Mouse (Mus musculus): ENCODE results near the gene Irs3.
A peak's percentile ranks its signal among the peaks of the same experiment; 100 is the strongest.
"Not testable (repeated sequence)": the region's sequence is repeated elsewhere in the genome, so short reads cannot be mapped to it uniquely, and the experiment has no call there.

The Irs3 gene

DNA sequence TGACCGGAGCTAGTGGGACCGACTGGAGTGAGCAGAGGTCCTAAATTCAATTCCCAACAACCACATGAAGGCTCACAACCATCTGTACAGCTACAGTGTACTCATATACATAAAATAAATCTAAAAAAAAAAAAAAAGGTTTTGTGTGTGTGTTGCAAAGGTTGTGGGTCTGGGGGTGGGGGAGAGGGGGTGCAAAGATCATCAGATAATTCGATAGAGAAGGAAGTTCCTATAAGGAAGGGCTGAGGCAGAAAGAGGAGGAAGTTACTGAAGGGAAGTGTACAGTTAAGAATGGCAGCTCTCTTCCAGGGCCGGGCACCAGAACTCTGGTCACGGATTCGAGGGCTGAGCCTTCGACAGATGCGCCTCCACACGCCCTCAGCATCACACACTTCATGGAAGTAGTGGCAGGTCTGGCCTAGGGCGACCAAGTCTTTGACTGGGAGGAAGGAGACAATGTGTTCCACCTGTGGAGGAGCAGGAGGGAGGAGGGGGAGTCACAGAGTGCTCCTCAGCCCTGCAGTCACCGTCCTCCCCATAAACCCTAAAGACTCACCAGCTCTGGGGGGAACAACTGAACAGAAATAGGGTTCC, 21.5 kb downstream of the Irs3 start:
- DNase-seq (ENCODE audit: low spot score), result no peak

DNA sequence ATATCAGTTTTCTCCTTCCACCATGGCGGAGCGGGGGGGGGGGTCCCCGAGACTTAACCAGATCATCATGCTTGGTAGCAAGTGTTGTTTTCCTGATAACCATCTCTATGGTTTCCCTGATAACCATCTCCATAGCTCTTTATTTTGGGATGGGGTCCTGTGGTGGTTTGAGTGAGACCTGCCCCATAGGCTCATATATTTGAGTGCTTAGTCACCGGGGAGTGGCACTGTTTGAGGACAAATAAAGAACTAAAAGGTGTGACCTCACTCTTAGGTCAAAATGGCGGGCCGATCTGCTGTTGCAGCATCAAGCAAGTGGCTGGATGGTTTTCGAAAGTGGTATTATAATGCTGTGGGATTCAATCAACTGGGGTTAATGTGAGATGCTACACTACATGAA, 30.2 kb downstream of the Irs3 start:
- no peak for DNase-seq (ENCODE audit: low spot score)

DNA sequence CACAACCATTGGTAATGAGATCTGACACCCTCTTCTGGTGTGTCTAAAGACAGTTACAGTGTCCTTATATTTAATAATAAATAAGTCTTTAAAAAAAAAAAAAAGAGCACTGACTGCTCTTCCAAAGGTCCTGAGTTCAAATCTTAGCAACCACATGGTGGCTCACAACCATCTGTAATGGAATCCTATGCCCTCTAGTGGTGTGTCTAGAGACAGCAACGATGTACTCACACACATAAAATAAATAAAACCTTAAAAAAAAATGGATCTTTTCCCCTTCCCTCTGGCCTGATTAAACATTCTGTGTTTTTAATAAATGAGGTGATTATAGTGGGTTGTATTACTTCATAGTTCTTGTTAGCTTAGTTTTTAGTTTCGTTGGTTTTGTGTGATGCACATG, 30.6 kb downstream of the Irs3 start:
- not testable (repeated sequence) for DNase-seq (ENCODE audit: low spot score)

DNA sequence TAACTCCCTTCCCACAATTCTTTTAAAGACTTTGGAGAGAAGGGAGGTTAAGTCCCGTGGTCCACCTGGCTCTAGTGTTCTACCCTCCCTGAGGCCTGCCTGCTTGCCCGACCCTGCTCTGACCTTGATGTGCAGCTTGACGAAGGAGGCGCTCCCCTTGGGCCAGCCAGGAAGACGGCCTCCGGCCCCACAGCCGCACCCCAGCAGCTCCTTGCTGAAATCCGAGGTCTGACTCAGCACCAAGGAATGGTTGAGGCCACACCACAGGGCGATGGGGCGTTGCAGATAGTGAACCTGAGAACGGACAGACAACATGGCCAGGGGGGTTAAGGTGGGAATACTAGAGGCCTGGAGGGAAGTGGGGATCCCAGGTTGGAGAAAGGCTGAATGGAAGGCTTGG, 32.0 kb downstream of the Irs3 start, which contains the start of gene Pcolce:
Pcolce (minus strand) TSS at position 235 of the 400 bp plus-strand sequence.
- DNase-seq (ENCODE audit: low spot score), result no peak

DNA sequence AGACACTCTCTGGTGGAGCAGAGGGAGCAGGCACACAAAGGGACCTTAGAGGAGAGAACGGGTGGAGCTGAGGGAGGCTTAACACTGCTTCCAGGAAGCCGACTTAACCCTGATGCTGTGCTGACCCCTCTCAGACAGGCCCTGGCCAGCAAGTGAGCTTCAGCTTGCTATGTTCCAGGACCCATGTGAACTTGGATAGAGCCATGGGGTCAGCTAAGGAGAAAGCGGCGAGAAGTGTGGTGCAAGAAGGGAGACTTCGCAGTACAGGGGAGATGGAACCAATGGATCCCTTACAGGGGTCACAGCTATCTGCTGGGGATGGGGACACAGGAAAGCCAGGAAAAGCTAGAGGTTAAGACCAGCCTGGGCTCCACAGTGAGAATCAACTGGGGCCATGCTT, 32.4 kb downstream of the Irs3 start:
- no peak for DNase-seq (ENCODE audit: low spot score)

DNA sequence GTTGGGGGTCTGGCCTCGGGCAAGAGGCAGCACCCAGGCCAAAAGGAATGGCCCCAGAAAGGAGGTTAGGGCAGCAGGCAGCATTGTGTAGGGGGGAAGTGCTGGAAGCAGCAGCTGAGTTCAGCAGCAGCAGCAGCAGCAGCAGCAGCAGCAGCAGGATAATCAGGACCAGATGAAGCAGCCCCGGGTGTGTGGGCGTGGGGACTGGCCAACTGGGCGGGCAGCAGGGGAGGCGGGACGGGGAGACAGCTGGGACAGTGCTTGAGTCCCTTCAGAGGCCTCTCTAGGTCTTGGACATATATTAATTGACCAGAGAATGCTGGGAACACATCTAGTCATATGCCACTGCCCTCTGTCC, 34.3 kb downstream of the Irs3 start:
- DNase-seq (ENCODE audit: low spot score), result peak; percentile 77

- DNase-seq (ENCODE audit: low spot score), result peak; percentile 92
Measured at GRCm38 (mm10) chr5:137610548-137611244, 34.8 kb downstream of the Irs3 start.

GRCm38 (mm10) chr5:137610056-137610455, 35.5 kb downstream of the Irs3 start:
- DNase-seq (ENCODE audit: low spot score), result no peak

DNA sequence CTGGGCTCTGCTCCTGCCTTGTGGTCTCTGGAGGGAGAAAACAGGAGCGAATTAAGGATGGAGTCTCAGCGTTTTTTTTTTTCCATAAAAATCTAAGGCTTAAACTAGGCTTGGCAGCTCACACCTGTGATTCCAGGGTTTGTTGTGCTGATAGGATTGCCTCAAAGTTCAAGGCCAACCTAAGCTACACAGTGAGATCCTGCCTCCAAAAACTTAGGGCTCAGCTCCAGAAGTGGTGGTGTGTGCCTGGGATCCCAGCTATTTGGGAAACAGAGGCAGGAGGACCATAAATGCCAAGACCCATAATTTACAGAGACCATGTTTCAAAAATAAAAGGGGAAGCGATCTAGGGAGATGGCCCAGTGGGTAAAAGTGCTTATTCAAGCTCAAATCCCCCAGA, 36.2 kb downstream of the Irs3 start:
- DNase-seq (ENCODE audit: low spot score), result no peak

GRCm38 (mm10) chr5:137608654-137609190, 36.8 kb downstream of the Irs3 start:
- no peak for DNase-seq (ENCODE audit: low spot score)

DNA sequence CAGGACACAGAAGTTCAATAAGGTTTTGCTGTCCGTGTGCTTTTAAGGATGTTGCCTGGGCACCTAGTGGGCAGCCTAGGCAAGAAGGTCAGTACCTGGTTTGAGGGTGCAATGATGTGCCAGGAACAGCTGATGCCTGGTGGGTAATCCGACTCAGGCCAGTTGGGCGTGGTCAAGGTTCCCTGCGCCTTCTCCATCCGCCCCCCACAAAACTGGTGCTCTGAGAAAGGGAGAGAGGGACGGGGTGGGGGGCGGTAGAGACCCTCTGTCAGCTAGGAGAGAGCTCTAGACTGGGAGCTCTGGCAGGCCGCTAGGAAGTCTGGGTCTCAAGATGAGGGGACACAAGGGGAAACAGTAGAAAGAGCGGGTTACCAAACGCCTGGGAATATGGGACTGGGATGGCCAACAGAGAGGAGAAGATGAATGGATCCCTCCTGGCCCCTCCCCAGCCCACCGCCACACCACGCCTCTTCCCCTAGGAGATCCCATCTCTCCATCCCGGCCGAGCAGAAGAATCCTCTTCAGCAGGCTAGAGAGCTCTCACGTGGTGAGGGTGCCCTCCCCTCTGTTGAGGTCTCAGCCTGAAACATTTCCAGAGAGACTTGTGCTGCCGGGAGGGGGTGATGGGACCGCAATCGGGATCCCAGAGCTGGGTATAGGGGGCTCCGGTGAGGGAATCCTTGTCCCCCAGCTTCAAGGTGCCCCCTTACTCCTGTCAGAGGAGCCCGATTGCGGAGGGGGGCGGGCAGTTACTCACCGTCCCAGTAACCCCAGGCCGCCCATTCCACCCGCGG, 37.5 kb downstream of the Irs3 start:
- DNase-seq (ENCODE audit: low spot score), result no peak

DNA sequence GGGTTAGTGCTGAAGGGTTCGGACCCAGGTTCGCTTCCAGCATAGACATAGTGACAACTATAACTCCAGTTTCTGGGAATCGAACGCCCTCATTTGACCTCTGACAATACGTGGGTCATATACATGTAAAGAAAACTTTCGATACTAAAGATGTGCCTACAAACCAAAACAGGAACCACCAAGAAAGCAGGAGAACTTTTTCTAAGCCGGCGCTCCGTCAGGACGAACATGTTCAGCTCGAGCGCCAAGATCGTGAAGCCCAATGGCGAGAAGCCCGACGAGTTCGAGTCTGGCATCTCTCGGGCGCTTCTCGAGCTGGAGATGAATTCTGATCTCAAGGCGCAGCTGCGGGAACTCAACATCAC, 44.2 kb downstream of the Irs3 start:
- peak; percentile 64 for DNase-seq (ENCODE audit: low spot score)

GRCm38 (mm10) chr5:137600619-137601364, 44.7 kb downstream of the Irs3 start, which contains the start of gene Mospd3:
Gene Mospd3, minus strand, starts transcription at chr5:137601058.
- DNase-seq (ENCODE audit: low spot score), result peak; percentile 99

- no peak for DNase-seq (ENCODE audit: low spot score)
Measured at GRCm38 (mm10) chr5:137600281-137600618, 45.3 kb downstream of the Irs3 start.

- no peak for DNase-seq (ENCODE audit: low spot score)
Measured at GRCm38 (mm10) chr5:137599600-137599999, 45.9 kb downstream of the Irs3 start.

DNA sequence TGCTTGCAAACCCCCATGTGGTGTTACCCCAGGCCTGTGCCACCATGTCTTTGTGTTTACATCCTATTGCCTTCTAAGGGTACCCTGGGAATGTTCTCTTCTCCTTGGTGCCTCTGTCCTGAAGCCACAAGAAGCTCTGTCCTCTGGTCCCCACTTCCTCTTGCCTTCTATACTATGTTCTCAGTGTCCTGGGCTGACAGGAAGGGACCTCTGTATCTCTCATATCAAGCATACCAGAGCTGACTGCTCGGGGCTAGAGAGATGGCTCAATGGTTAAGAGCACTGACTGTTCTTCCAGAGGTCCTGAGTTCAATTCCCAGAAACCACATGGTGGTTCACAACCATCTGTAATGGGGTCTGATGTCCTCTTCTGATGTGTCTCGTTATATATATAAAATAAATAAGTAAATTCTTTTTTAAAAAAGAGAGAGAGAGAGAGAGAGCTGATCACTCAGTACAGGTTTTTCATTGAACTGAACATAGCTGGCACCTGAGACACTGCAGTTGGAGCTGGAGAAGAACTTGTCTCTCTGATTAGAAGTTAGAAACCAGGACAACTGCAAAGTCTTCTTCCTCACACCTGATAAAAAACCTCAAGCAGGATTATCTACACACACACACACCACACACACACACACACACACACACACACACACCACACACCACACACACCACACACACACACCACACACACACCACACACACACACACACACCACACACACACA, 47.3 kb downstream of the Irs3 start:
- DNase-seq (ENCODE audit: low spot score), result no peak

GRCm38 (mm10) chr5:137597625-137598024, 47.9 kb downstream of the Irs3 start:
- no peak for DNase-seq (ENCODE audit: low spot score)

GRCm38 (mm10) chr5:137596601-137597261, 48.8 kb downstream of the Irs3 start:
- no peak for DNase-seq (ENCODE audit: low spot score)

DNA sequence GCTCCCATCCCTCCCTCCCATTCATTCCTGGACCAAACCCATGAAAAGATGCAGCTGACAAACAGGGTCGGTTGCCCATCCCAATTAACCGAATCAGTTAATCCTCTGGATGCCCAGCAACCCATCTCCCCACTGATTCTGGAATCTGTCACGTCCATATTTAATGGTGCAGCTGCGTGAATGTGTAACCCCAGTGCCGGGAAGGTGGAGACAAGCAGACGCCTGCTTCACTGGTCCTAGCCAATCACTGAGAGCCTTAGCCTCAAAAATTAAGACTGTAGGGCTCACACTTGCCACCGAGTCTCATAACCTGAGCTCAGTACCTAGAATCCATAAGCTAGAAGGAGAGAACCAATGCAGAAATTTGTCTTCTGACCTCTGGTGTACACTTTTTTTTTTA, 49.6 kb downstream of the Irs3 start:
- DNase-seq (ENCODE audit: low spot score), result no peak
